In genomic region chr2:178339044-178339443, GRCm38 (mm10) we compare ENCODE assay signal across 13 mouse cellular contexts.
DNase-seq lines count a peak whose midpoint lies in the region; ATAC-seq lines count a peak whose summit lies in the region.
"Had no signal": no experiment of that assay in that cellular context is flagged by ENCODE, and none has a peak within 500 bp of the region (broad histone marks: within the 10 kb centered on the region; RNA-seq: fewer than 3 reads in every experiment).

No protein-coding gene starts in this region.

- WGBS in hindbrain, embryonic 11.5 days = 2% methylated on average over 2 of the region's 2 CpGs
- WGBS in hindbrain, embryonic 16.5 days = 0% methylated on average over 2 of the region's 2 CpGs
- WGBS in midbrain, embryonic 15.5 days = 4% methylated on average over 2 of the region's 2 CpGs
- WGBS in midbrain, embryonic 10.5 days = 0% methylated on average over 2 of the region's 2 CpGs

- no peak overlapping the region for H3K9ac ChIP-seq in hindbrain, embryonic 11.5 days (ENCODE audit: low read depth, low read length)
- no peak overlapping the region for H3K9ac ChIP-seq in hindbrain, embryonic 16.5 days (ENCODE audit: low read depth, low read length)
- H3K9ac ChIP-seq in midbrain, embryonic 15.5 days = no peak overlapping the region
- H3K9ac ChIP-seq: embryonic facial prominence, embryonic 12.5 days; intestine, embryonic 15.5 days; liver, embryonic 13.5 days had no signal

- no peak overlapping the region for H3K27ac ChIP-seq in hindbrain, embryonic 11.5 days (ENCODE audit: low read depth, low read length)
- no peak overlapping the region for H3K27ac ChIP-seq in hindbrain, embryonic 16.5 days (ENCODE audit: low read depth, low read length)
- no peak overlapping the region for H3K27ac ChIP-seq in midbrain, embryonic 15.5 days
- H3K27ac ChIP-seq in midbrain, embryonic 10.5 days (replicated peaks) = no peak overlapping the region
- H3K27ac ChIP-seq: embryonic facial prominence, embryonic 12.5 days; intestine, embryonic 15.5 days; liver, embryonic 13.5 days had no signal

- ATAC-seq in hindbrain, embryonic 11.5 days (ENCODE audit: low FRiP score) = no peak
- ATAC-seq in hindbrain, embryonic 16.5 days = no peak
- peak; percentile 71 for ATAC-seq in midbrain, embryonic 15.5 days (replicated peaks)
- ATAC-seq: intestine, embryonic 15.5 days had no signal

- no peaks in the 10 kb centered on the region for H3K36me3 ChIP-seq in hindbrain, embryonic 11.5 days (ENCODE audit: control insufficient read depth, insufficient read depth, low read length)
- H3K36me3 ChIP-seq in hindbrain, embryonic 16.5 days (ENCODE audit: control insufficient read depth, insufficient read depth, low read length) = peaks cover 9% of the 10 kb centered on the region
- 0 out of 2 replicates have a peak, but pooled peaks cover 4% of the 10 kb centered on the region for H3K36me3 ChIP-seq in midbrain, embryonic 15.5 days (replicated peaks)
- H3K36me3 ChIP-seq in midbrain, embryonic 10.5 days = no peaks in the 10 kb centered on the region
- H3K36me3 ChIP-seq: embryonic facial prominence, embryonic 12.5 days; intestine, embryonic 15.5 days; liver, embryonic 13.5 days had no signal

- H3K9me3 ChIP-seq in hindbrain, embryonic 11.5 days (ENCODE audit: control insufficient read depth, low read length) = no peaks in the 10 kb centered on the region
- H3K9me3 ChIP-seq in hindbrain, embryonic 16.5 days (ENCODE audit: control insufficient read depth, low read length) = no peaks in the 10 kb centered on the region
- H3K9me3 ChIP-seq in midbrain, embryonic 15.5 days = no peaks in the 10 kb centered on the region
- H3K9me3 ChIP-seq in midbrain, embryonic 10.5 days (replicated peaks) = no peaks in the 10 kb centered on the region
- H3K9me3 ChIP-seq: embryonic facial prominence, embryonic 12.5 days; intestine, embryonic 15.5 days; liver, embryonic 13.5 days had no signal

- no peak overlapping the region for H3K4me3 ChIP-seq in hindbrain, embryonic 11.5 days (ENCODE audit: low read depth, low read length)
- no peak overlapping the region for H3K4me3 ChIP-seq in hindbrain, embryonic 16.5 days (ENCODE audit: low read length)
- no peak overlapping the region for H3K4me3 ChIP-seq in midbrain, embryonic 15.5 days
- H3K4me3 ChIP-seq in midbrain, embryonic 10.5 days = no peak overlapping the region
- H3K4me3 ChIP-seq: embryonic facial prominence, embryonic 12.5 days; intestine, embryonic 15.5 days; liver, embryonic 13.5 days had no signal

- H3K27me3 ChIP-seq in hindbrain, embryonic 11.5 days (ENCODE audit: control insufficient read depth, insufficient read depth, low read length) = no peaks in the 10 kb centered on the region
- H3K27me3 ChIP-seq in hindbrain, embryonic 16.5 days (replicated peaks; ENCODE audit: control insufficient read depth, insufficient read depth, low read length) = no peaks in the 10 kb centered on the region
- no peaks in the 10 kb centered on the region for H3K27me3 ChIP-seq in midbrain, embryonic 15.5 days (replicated peaks)
- no peaks in the 10 kb centered on the region for H3K27me3 ChIP-seq in midbrain, embryonic 10.5 days (ENCODE audit: low read depth, poor library complexity, severe bottlenecking)
- H3K27me3 ChIP-seq: embryonic facial prominence, embryonic 12.5 days; intestine, embryonic 15.5 days; liver, embryonic 13.5 days had no signal

- H3K4me2 ChIP-seq in hindbrain, embryonic 11.5 days (replicated peaks; ENCODE audit: low read depth, low read length) = no peak overlapping the region
- H3K4me2 ChIP-seq in hindbrain, embryonic 16.5 days (ENCODE audit: low read length) = no peak overlapping the region
- H3K4me2 ChIP-seq in midbrain, embryonic 15.5 days = no peak overlapping the region
- H3K4me2 ChIP-seq: embryonic facial prominence, embryonic 12.5 days; intestine, embryonic 15.5 days; liver, embryonic 13.5 days had no signal

- no peaks in the 10 kb centered on the region for H3K4me1 ChIP-seq in hindbrain, embryonic 11.5 days (replicated peaks; ENCODE audit: control insufficient read depth, insufficient read depth, low read length)
- H3K4me1 ChIP-seq in hindbrain, embryonic 16.5 days (ENCODE audit: control insufficient read depth, insufficient read depth, low read depth, low read length) = no peaks in the 10 kb centered on the region
- H3K4me1 ChIP-seq in midbrain, embryonic 15.5 days = no peaks in the 10 kb centered on the region
- H3K4me1 ChIP-seq in midbrain, embryonic 10.5 days = no peaks in the 10 kb centered on the region
- H3K4me1 ChIP-seq: embryonic facial prominence, embryonic 12.5 days; intestine, embryonic 15.5 days; liver, embryonic 13.5 days had no signal

- DNase-seq in hindbrain, embryonic 11.5 days (ENCODE audit: low spot score) = peak; percentile 19
- DNase-seq in midbrain, embryonic 10.5 days (ENCODE audit: low spot score) = no peak
- DNase-seq in adipocyte (ENCODE audit: low spot score) = peak; percentile 21
- peak; percentile 11 for DNase-seq in retina, postnatal 1 day
- no peak for DNase-seq in layer of hippocampus, adult 9-11 months
- DNase-seq in testis, postnatal 10 days (ENCODE audit: low spot score) = no peak
- DNase-seq: layer of hippocampus, postnatal 36 days; liver, embryonic 13.5 days; thymus, postnatal 36 days had no signal

Comparison
In these comparisons a context has a peak if more than half of its experiments do, and no peak if none do; other contexts are left out.
1. DNase-seq: peak in hindbrain, embryonic 11.5 days (single experiment), adipocyte (single experiment) and retina, postnatal 1 day (single experiment); none in midbrain, embryonic 10.5 days (single experiment), layer of hippocampus, adult 9-11 months (single experiment) and testis, postnatal 10 days (single experiment).